Mouse (Mus musculus): Measurements from ENCODE around the gene Pop5. TPM values are rescaled to one million over a fixed set of nuclear protein-coding genes. Genes with fewer than 3 reads are reported as not detected.

The Pop5 gene
- polyA plus RNA-seq, 1 experiment from 2014 or later: 181 TPM

Other genes starting within 250 kb of the Pop5 start
- gene Sppl3, start 224.7 kb upstream of the Pop5 start, polyA plus RNA-seq (2014; fragmentation: Nextera tagmentation; extraction: Ambion mirVana): 14.8 and 17.6 TPM in 2 replicates
- gene Gm10401, start 137.5 kb upstream of the Pop5 start, polyA plus RNA-seq (2014; fragmentation: Nextera tagmentation; extraction: Ambion mirVana): 19.5 and 25.1 TPM in 2 replicates
- 35.5 and 37.4 TPM in 2 replicates for gene Acads, start 116.5 kb upstream of the Pop5 start, polyA plus RNA-seq (2014; fragmentation: Nextera tagmentation; extraction: Ambion mirVana)
- 26.8 and 27.3 TPM in 2 replicates for gene Unc119b, start 100.9 kb upstream of the Pop5 start, polyA plus RNA-seq (2014; fragmentation: Nextera tagmentation; extraction: Ambion mirVana)
- gene Mlec, start 77.7 kb upstream of the Pop5 start, polyA plus RNA-seq (2014; fragmentation: Nextera tagmentation; extraction: Ambion mirVana): 56.2 and 59.5 TPM in 2 replicates
- 0.89 and 1.4 TPM in 2 replicates for gene Cabp1, start 41.5 kb upstream of the Pop5 start, polyA plus RNA-seq (2014; fragmentation: Nextera tagmentation; extraction: Ambion mirVana)
- 72.2 and 76.8 TPM in 2 replicates for gene Rnf10, start 37.1 kb downstream of the Pop5 start, polyA plus RNA-seq (2014; fragmentation: Nextera tagmentation; extraction: Ambion mirVana)
- gene Coq5, start 43.8 kb downstream of the Pop5 start, polyA plus RNA-seq (2014; fragmentation: Nextera tagmentation; extraction: Ambion mirVana): 62.7 and 67.9 TPM in 2 replicates
- 1,214 and 1,307 TPM in 2 replicates for gene Dynll1, start 65.2 kb downstream of the Pop5 start, polyA plus RNA-seq (2014; fragmentation: Nextera tagmentation; extraction: Ambion mirVana)
- 261 and 275 TPM in 2 replicates for gene Srsf9, start 91.3 kb downstream of the Pop5 start, polyA plus RNA-seq (2014; fragmentation: Nextera tagmentation; extraction: Ambion mirVana)
- 39.3 and 39.4 TPM in 2 replicates for gene Gatc, start 105.3 kb downstream of the Pop5 start, polyA plus RNA-seq (2014; fragmentation: Nextera tagmentation; extraction: Ambion mirVana)
- 59.0 and 59.6 TPM in 2 replicates for gene Triap1, start 105.4 kb downstream of the Pop5 start, polyA plus RNA-seq (2014; fragmentation: Nextera tagmentation; extraction: Ambion mirVana)
- 792 and 865 TPM in 2 replicates for gene Cox6a1, start 113.1 kb downstream of the Pop5 start, polyA plus RNA-seq (2014; fragmentation: Nextera tagmentation; extraction: Ambion mirVana)
- 7.5 and 9.7 TPM in 2 replicates for gene Msi1, start 193.8 kb downstream of the Pop5 start, polyA plus RNA-seq (2014; fragmentation: Nextera tagmentation; extraction: Ambion mirVana)
- 0.89 and 1.2 TPM in 2 replicates for gene Pla2g1b, start 230.4 kb downstream of the Pop5 start, polyA plus RNA-seq (2014; fragmentation: Nextera tagmentation; extraction: Ambion mirVana)
- gene Sirt4, start 248.9 kb downstream of the Pop5 start, polyA plus RNA-seq (2014; fragmentation: Nextera tagmentation; extraction: Ambion mirVana): 14.8 and 15.2 TPM in 2 replicates

All from liver, embryonic 11.5 days (tissue).